Mouse (Mus musculus) hindbrain, embryonic 15.5 days (tissue): ENCODE measurements around the gene Sowaha. TPM values are rescaled to one million over a fixed set of nuclear protein-coding genes. Genes with fewer than 3 reads are reported as not detected.
"Not testable (repeated sequence)": the region's sequence is repeated elsewhere in the genome, so short reads cannot be mapped to it uniquely, and the experiment has no call there.

Experiments
- ATAC-seq: fragments of 200-750 bp; cut with Nextera tagmentation; 2 replicates; pipeline ENCODE4 v1.8.0; 2017; ENCODE audit warnings: low read depth, moderate number of reproducible peaks, moderate TSS enrichment; ENCODE audit not compliant: low FRiP score
- H3K27ac ChIP-seq: fragments of 300-500 bp; sonication (generic); replicated peaks from 2 replicates; pipeline ENCODE4 v1.5.1; 2015; ENCODE audit warnings: mild to moderate bottlenecking, inconsistent platforms
- H3K27me3 ChIP-seq: fragments of 300-500 bp; sonication (generic); 2 replicates; pipeline ENCODE4 v1.6.1; 2015; ENCODE audit warnings: control low read depth, inconsistent platforms
- H3K36me3 ChIP-seq: fragments of 300-500 bp; sonication (generic); 2 replicates; pipeline ENCODE4 v1.6.1; 2015; ENCODE audit warnings: control low read depth, inconsistent platforms
- H3K4me1 ChIP-seq: fragments of 300-500 bp; sonication (generic); replicated peaks from 2 replicates; pipeline ENCODE4 v1.6.1; 2015; ENCODE audit warnings: control low read depth, inconsistent platforms
- H3K4me2 ChIP-seq: fragments of 300-500 bp; sonication (generic); 2 replicates; pipeline ENCODE4 v1.6.1; 2015; ENCODE audit warnings: moderate library complexity, mild to moderate bottlenecking, inconsistent platforms
- H3K4me3 ChIP-seq: fragments of 300-500 bp; sonication (generic); 2 replicates; pipeline ENCODE4 v1.5.1; 2015; ENCODE audit warnings: mild to moderate bottlenecking, inconsistent platforms
- H3K9ac ChIP-seq: fragments of 300-500 bp; sonication (generic); 2 replicates; pipeline ENCODE4 v1.6.1; 2015; ENCODE audit warnings: inconsistent platforms
- H3K9me3 ChIP-seq: fragments of 300-500 bp; sonication (generic); 2 replicates; pipeline ENCODE4 v1.6.1; 2016; ENCODE audit warnings: control low read depth, inconsistent platforms
- WGBS: fragments of 180-500 bp; shearing (Covaris S2); methylation state at CpG from one replicate; pipeline ENCODE4 v1.1.7; 2015; 5-methylcytosine and 5-hydroxymethylcytosine counted together
- polyA plus RNA-seq: library from polyadenylated mRNA; unstranded; fragments of >200 nt; fragmentation: Nextera tagmentation; extraction: Ambion mirVana; gene quantifications from 2 replicates; pipeline ENCODE4 v1.2.1, GENCODE M21; 2015

Sowaha gene
- polyA plus RNA-seq, 1 experiment from 2014 or later = 1.6 TPM

- no peaks in the 10 kb centered on the region for H3K9me3 ChIP-seq
- no peak for ATAC-seq
- no peak overlapping the region for H3K27ac ChIP-seq
- H3K4me1 ChIP-seq = peaks cover 17% of the 10 kb centered on the region
- WGBS = 94% methylated on average over 5 of the region's 5 CpGs
- H3K36me3 ChIP-seq = peaks cover 11% of the 10 kb centered on the region
- no peak overlapping the region for H3K9ac ChIP-seq
- no peak overlapping the region for H3K4me2 ChIP-seq
- H3K4me3 ChIP-seq = no peak overlapping the region
- H3K27me3 ChIP-seq = no peaks in the 10 kb centered on the region
These were observed 51.4 kb downstream of the Sowaha start for GRCm38 (mm10) chr11:53428716-53429057.

GRCm38 (mm10) chr11:53427993-53428715, 51.9 kb downstream of the Sowaha start:
- no peak for ATAC-seq
- Histone ChIP-seq H3K36me3 (peaks cover 11% of the 10 kb centered on the region), H3K27me3 (no peaks in the 10 kb centered on the region), H3K27ac (no peak overlapping the region), H3K9ac (no peak overlapping the region), H3K4me2 (no peak overlapping the region), H3K4me1 (peaks cover 17% of the 10 kb centered on the region), H3K9me3 (no peaks in the 10 kb centered on the region), H3K4me3 (no peak overlapping the region)
- 94% methylated on average over 3 of the region's 3 CpGs for WGBS

DNA sequence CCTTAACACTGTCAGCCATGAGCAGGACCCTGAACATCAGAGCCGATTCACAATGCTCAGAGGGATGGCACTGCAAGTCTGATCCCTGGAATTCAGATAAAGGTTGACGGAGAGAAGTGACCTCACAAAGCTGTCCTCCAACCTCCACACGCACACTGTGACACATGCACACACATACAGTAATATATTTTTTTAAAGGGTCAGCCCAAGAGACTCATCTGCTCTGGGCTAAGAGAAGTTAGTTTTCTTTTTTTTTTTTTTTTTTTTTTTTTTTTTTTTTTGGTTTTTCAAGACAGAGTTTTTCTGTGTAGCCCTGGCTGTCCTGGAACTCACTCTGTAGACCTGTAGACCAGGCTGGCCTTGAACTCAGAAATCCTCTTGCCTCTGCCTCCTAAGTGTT, 53.2 kb downstream of the Sowaha start:
- H3K27ac ChIP-seq, H3K4me2 ChIP-seq, H3K27me3 ChIP-seq, H3K9ac ChIP-seq, H3K4me3 ChIP-seq, ATAC-seq, H3K9me3 ChIP-seq: not testable (repeated sequence)
- H3K4me1 ChIP-seq = peaks cover 17% of the 10 kb centered on the region
- peaks cover 11% of the 10 kb centered on the region for H3K36me3 ChIP-seq
- WGBS = 93% methylated on average over 3 of the region's 3 CpGs

Other genes with a start within 250 kb of the Sowaha start
- gene Hspa4, start 179.8 kb downstream of the Sowaha start, polyA plus RNA-seq = 45.3 and 46.9 TPM in 2 replicates
- 15.0 and 15.1 TPM in 2 replicates for gene Zcchc10, start 155.6 kb downstream of the Sowaha start, polyA plus RNA-seq
- 43.9 and 63.2 TPM in 2 replicates for gene Aff4, start 129.4 kb downstream of the Sowaha start, polyA plus RNA-seq
- gene Leap2, start 57.1 kb downstream of the Sowaha start, polyA plus RNA-seq = 0.52 TPM in 1 of 2 replicates, not detected in the other
- 797 and 823 TPM in 2 replicates for gene Uqcrq, start 49.4 kb downstream of the Sowaha start, polyA plus RNA-seq
- 2.9 and 3.2 TPM in 2 replicates for gene Gdf9, start 49.3 kb downstream of the Sowaha start, polyA plus RNA-seq
- 0.07 TPM in 1 of 2 replicates, not detected in the other for gene Gm10447, start 23.2 kb downstream of the Sowaha start, polyA plus RNA-seq
- gene Shroom1, start 23.1 kb downstream of the Sowaha start, polyA plus RNA-seq = 3.5 TPM in 2 replicates
- not detected in 2 replicates for gene Gm9837, start 9.8 kb downstream of the Sowaha start, polyA plus RNA-seq
- gene Gm9945, start 108 bp downstream of the Sowaha start, polyA plus RNA-seq = 0.38 TPM in 1 of 2 replicates, not detected in the other
- 18.6 and 20.7 TPM in 2 replicates for gene Sept8, start 39.0 kb upstream of the Sowaha start, polyA plus RNA-seq
- gene Kif3a, start 87.1 kb upstream of the Sowaha start, polyA plus RNA-seq = 318 and 324 TPM in 2 replicates
- gene Il4, start 138.4 kb upstream of the Sowaha start, polyA plus RNA-seq = 3.6 and 5.8 TPM in 2 replicates
- not detected in 2 replicates for gene Il13, start 154.4 kb upstream of the Sowaha start, polyA plus RNA-seq
- gene Rad50, start 227.0 kb upstream of the Sowaha start, polyA plus RNA-seq = 12.2 and 12.3 TPM in 2 replicates
- not detected in 2 replicates for gene Il5, start 240.5 kb upstream of the Sowaha start, polyA plus RNA-seq